Mouse (Mus musculus) heart, embryonic 16.5 days (tissue): ENCODE measurements around the gene Ugt1a2. TPM values are rescaled to one million over a fixed set of nuclear protein-coding genes. Genes with fewer than 3 reads are reported as not detected.

Experiments
- polyA plus RNA-seq: library from polyadenylated mRNA; unstranded; fragments of >200 nt; fragmentation: Nextera tagmentation; extraction: Ambion mirVana; gene quantifications from 2 replicates; pipeline ENCODE4 v1.2.1, GENCODE M21; 2015

Gene Ugt1a2
- polyA plus RNA-seq, 1 experiment from 2014 or later, result not detected

Other genes starting within 250 kb of the Ugt1a2 start
- 26.9 and 29.9 TPM in 2 replicates for gene Usp40, start 192.1 kb upstream of the Ugt1a2 start, polyA plus RNA-seq
- not detected in 2 replicates for gene Ugt1a10, start 145.2 kb upstream of the Ugt1a2 start, polyA plus RNA-seq
- gene Ugt1a9, start 129.8 kb upstream of the Ugt1a2 start, polyA plus RNA-seq, result not detected in 2 replicates
- gene Ugt1a8, start 112.8 kb upstream of the Ugt1a2 start, polyA plus RNA-seq, result not detected in 2 replicates
- gene Ugt1a7c, start 105.5 kb upstream of the Ugt1a2 start, polyA plus RNA-seq, result 1.1 and 2.3 TPM in 2 replicates
- gene Ugt1a6b, start 97.3 kb upstream of the Ugt1a2 start, polyA plus RNA-seq, result 0.11 and 0.29 TPM in 2 replicates
- gene Ugt1a6a, start 65.8 kb upstream of the Ugt1a2 start, polyA plus RNA-seq, result 0.71 and 0.83 TPM in 2 replicates
- not detected in 2 replicates for gene Ugt1a5, start 34.6 kb upstream of the Ugt1a2 start, polyA plus RNA-seq
- 2.8 and 3.1 TPM in 2 replicates for gene Dnajb3, start 5.2 kb downstream of the Ugt1a2 start, polyA plus RNA-seq
- 0.14 TPM in 1 of 2 replicates, not detected in the other for gene Ugt1a1, start 11.4 kb downstream of the Ugt1a2 start, polyA plus RNA-seq
- 0.60 and 0.85 TPM in 2 replicates for gene Mroh2a, start 26.4 kb downstream of the Ugt1a2 start, polyA plus RNA-seq
- 108 and 117 TPM in 2 replicates for gene Hjurp, start 77.0 kb downstream of the Ugt1a2 start, polyA plus RNA-seq
- not detected in 2 replicates for gene Trpm8, start 77.1 kb downstream of the Ugt1a2 start, polyA plus RNA-seq
- 0.29 and 0.56 TPM in 2 replicates for gene Spp2, start 206.4 kb downstream of the Ugt1a2 start, polyA plus RNA-seq